ENCODE assay signal across 40 mouse cellular contexts in the genomic region with DNA sequence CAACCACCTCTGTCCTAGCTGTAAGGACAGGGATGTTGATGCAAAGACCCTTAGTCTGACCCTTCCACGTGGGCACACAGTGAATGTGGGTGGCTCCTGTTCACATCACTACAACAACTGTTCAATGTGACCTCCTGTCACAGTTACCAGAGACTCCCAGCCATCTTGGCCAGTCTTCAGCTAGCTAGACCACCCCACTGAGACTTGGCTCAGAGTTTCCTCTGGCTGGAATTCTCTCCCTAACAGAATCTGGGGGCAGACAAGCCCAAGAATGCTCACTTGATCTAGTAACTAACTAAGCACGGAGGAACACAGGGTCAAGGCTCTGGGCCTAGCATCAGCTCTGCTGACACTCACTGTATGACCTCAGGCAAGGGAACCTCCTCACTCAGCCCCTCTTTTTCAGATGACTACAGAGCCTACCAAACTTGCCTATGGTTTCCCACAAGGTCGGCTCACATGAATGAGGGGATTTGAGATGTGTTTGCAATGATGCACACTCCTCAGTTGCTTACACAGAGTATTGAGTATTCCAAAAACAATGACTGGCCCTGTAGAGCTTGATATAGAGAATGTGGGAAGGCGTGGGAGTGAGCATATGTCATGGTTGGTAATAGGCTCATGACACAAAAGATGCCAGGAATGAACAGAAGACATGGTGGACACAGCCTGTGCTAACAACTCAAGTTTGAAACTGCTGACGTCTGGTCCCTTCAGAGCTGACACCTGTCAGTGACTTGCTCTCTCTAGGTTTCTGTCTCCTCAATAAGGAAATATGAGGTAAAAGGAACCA. TPM values are rescaled to one million over a fixed set of nuclear protein-coding genes. Genes with fewer than 3 reads are reported as not detected.
DNase-seq lines count a peak whose midpoint lies in the region; TF ChIP-seq lines count a peak whose summit lies in the region.
"Had no signal": no experiment of that assay in that cellular context is flagged by ENCODE, and none has a peak within 500 bp of the region (broad histone marks: within the 10 kb centered on the region; RNA-seq: fewer than 3 reads in every experiment).

No protein-coding gene starts in this region.

- intact Hi-C loops in left cerebral cortex, postnatal 10 days (cut with DNase I): no loop called here

- DNase-seq in cerebellum, postnatal 14 days: peak; percentile 66 to 69
- no peak for DNase-seq in cerebellum, adult 9-10 months
- peak; percentile 54 to 65 for DNase-seq in left cerebral cortex, adult 18-20 months (ENCODE audit: low spot score in 2 of 2)
- no peak for DNase-seq in left cerebral cortex, postnatal 10 days (ENCODE audit: extremely low spot score in 1 of 2, low spot score in 2 of 2)
- peak; percentile 64 for DNase-seq in right cerebral cortex, adult 18-20 months
- DNase-seq in right cerebral cortex, postnatal 10 days (ENCODE audit: low spot score in 2 of 2): no peak
- no peak for DNase-seq in adrenal gland, postnatal 10 days
- DNase-seq: adrenal gland, postnatal 25 days; cerebellum, adult 18-20 months; embryo, embryonic 11 days; gastrocnemius, adult 2 months; gastrocnemius, postnatal 36 days; heart, adult 18-20 months; heart, postnatal 4 days; kidney, adult 11 months; kidney, postnatal 14 days; liver; lung, adult 2 months; lung, postnatal 14 days had no signal

- no peaks in the 10 kb centered on the region for H3K79me2 ChIP-seq in myocyte (ENCODE audit: control insufficient read depth, insufficient read depth)

- no peak overlapping the region for H3K4me2 ChIP-seq in myocyte (ENCODE audit: low read depth)
- H3K4me2 ChIP-seq: embryonic facial prominence, embryonic 12.5 days; heart, embryonic 12.5 days; hindbrain, embryonic 14.5 days; neural tube, embryonic 13.5 days had no signal

- H3K36me3 ChIP-seq in myocyte (ENCODE audit: control insufficient read depth, insufficient read depth): no peaks in the 10 kb centered on the region

- H3K27me3 ChIP-seq in myocyte (ENCODE audit: control insufficient read depth, insufficient read depth, insufficient read length): no peaks in the 10 kb centered on the region
- H3K27me3 ChIP-seq: Patski had no signal

- no peak overlapping the region for H3K4me3 ChIP-seq in myocyte
- H3K4me3 ChIP-seq: embryonic facial prominence, embryonic 12.5 days; gastrocnemius, adult 2 months; heart, embryonic 12.5 days; midbrain, embryonic 10.5 days; neural tube, embryonic 13.5 days had no signal

- H3ac ChIP-seq in myocyte (ENCODE audit: control insufficient read depth, insufficient read length): no peak overlapping the region

- no peak for TF ChIP-seq POLR2A in myocyte (IDR thresholded peaks at IDR 0.05; ENCODE audit: insufficient read length, low read depth)

TF ChIP-seq in myocyte, 11 proteins besides CTCF, POLR2A, EP300 and RAD21:
- TF ChIP-seq USF1 (IDR thresholded peaks at IDR 0.05; ENCODE audit: low read depth) (no peak), TCF12 (IDR thresholded peaks at IDR 0.05; ENCODE audit: insufficient read depth, poor library complexity, severe bottlenecking) (peak; percentile 3), TCF3 (IDR thresholded peaks at IDR 0.05; ENCODE audit: insufficient read length, low read depth) (no peak), MYOG (IDR thresholded peaks at IDR 0.05; ENCODE audit: control insufficient read depth in 1 of 3, insufficient read depth in 1 of 3, insufficient read length in 2 of 3, low read depth in 2 of 3) (peak in 1 of 3 experiments; percentile 40), MAX (IDR thresholded peaks at IDR 0.05; ENCODE audit: low read depth) (no peak), MYOD1 (IDR thresholded peaks at IDR 0.05; ENCODE audit: control insufficient read depth in 1 of 3, insufficient read length in 2 of 3, low read depth in 2 of 3) (peak in 2 of 3 experiments; percentile 20 to 53)
TF ChIP-seq in myocyte: peak in this region for 3.

RNA-seq across cellular contexts. Expression of gene Ascl5, which starts 11.7 kb away (rescaled TPM):
- total RNA-seq in left cerebral cortex, adult 18-20 months (2021): 1 to 10 TPM; 1.9 to 3.1 TPM
- 1 to 10 TPM in 1 of 2 experiments, under 1 TPM in 1; 0.66 to 1.2 TPM for total RNA-seq in left cerebral cortex, postnatal 10 days (2021)
- polyA plus RNA-seq in myocyte (2012; fragmentation: generic; extraction: Trizol): 0.36 TPM
- not detected for total RNA-seq in adrenal gland, postnatal 10 days (2021)
- total RNA-seq: adrenal gland, postnatal 25 days; G1E; gastrocnemius, adult 2 months; gastrocnemius, postnatal 36 days; heart, adult 18-20 months; heart, postnatal 4 days; layer of hippocampus, adult 18-20 months; layer of hippocampus, postnatal 36 days; megakaryocyte progenitor cell, adult 5-6 weeks had no signal
- polyA plus RNA-seq: forebrain, embryonic 14.5 days; G1E; heart, embryonic 12.5 days; heart, postnatal 0 days; hindbrain, embryonic 14.5 days; inflammation-experienced regulatory T-cells, adult 6 months; kidney, embryonic 14.5 days; limb, embryonic 11.5 days; liver, embryonic 14.5 days; lung, adult 2 months; midbrain, embryonic 10.5 days; midbrain, embryonic 16.5 days; neural tube, embryonic 13.5 days; Patski; testis, adult 2 months; thymus, postnatal 0 days; urinary bladder, adult 2 months had no signal

RNA-seq across cellular contexts. Expression of gene Cacna1s, which starts 13.6 kb away (rescaled TPM):
- total RNA-seq in left cerebral cortex, adult 18-20 months (2021): 1 to 10 TPM; 1.5 to 1.7 TPM
- total RNA-seq in left cerebral cortex, postnatal 10 days (2021): 1 to 10 TPM; 1.5 to 2.4 TPM
- polyA plus RNA-seq in myocyte (2012; fragmentation: generic; extraction: Trizol): 177 TPM
- 10 to 100 TPM in 1 of 2 experiments, 1 to 10 TPM in 1; 8.6 to 30.5 TPM for total RNA-seq in adrenal gland, postnatal 10 days (2021)
- total RNA-seq: megakaryocyte progenitor cell, adult 5-6 weeks had no signal
- polyA plus RNA-seq: G1E; kidney, embryonic 14.5 days; liver, embryonic 14.5 days; midbrain, embryonic 10.5 days; Patski had no signal

RNA-seq across cellular contexts. Expression of gene Tmem9, which starts 31.0 kb away (rescaled TPM):
- total RNA-seq in left cerebral cortex, adult 18-20 months (2021): 10 to 100 TPM; 66.3 to 67.8 TPM
- total RNA-seq in left cerebral cortex, postnatal 10 days (2021): 10 to 100 TPM; 81.3 to 84.0 TPM
- polyA plus RNA-seq in myocyte (2012; fragmentation: generic; extraction: Trizol): 127 TPM
- 10 to 100 TPM; 38.2 to 40.0 TPM for total RNA-seq in adrenal gland, postnatal 10 days (2021)

RNA-seq across cellular contexts. Expression of gene Igfn1, which starts 32.8 kb away (rescaled TPM):
- 10 to 100 TPM; 17.2 to 20.3 TPM for total RNA-seq in left cerebral cortex, adult 18-20 months (2021)
- under 1 TPM; 0.41 to 0.73 TPM for total RNA-seq in left cerebral cortex, postnatal 10 days (2021)
- 7.1 TPM for polyA plus RNA-seq in myocyte (2012; fragmentation: generic; extraction: Trizol)
- total RNA-seq in adrenal gland, postnatal 10 days (2021): 1 to 10 TPM in 1 of 2 experiments, under 1 TPM in 1; 0.82 to 3.3 TPM
- total RNA-seq: megakaryocyte progenitor cell, adult 5-6 weeks had no signal
- polyA plus RNA-seq: forebrain, embryonic 14.5 days; hindbrain, embryonic 14.5 days; inflammation-experienced regulatory T-cells, adult 6 months; kidney, embryonic 14.5 days; liver, embryonic 14.5 days; lung, adult 2 months; midbrain, embryonic 10.5 days; midbrain, embryonic 16.5 days; neural tube, embryonic 13.5 days; Patski; urinary bladder, adult 2 months had no signal

Comparison
In these comparisons a context has a peak if more than half of its experiments do, and no peak if none do; other contexts are left out.
1. DNase-seq: peak in cerebellum, postnatal 14 days (2 of 2), left cerebral cortex, adult 18-20 months (2 of 2) and right cerebral cortex, adult 18-20 months (single experiment); none in cerebellum, adult 9-10 months (single experiment), left cerebral cortex, postnatal 10 days (0 of 2), right cerebral cortex, postnatal 10 days (0 of 2) and adrenal gland, postnatal 10 days (single experiment).